Mouse (Mus musculus) heart, embryonic 16.5 days (tissue): ENCODE results near the gene Tnfrsf12a. TPM values are rescaled to one million over a fixed set of nuclear protein-coding genes. Genes with fewer than 3 reads are reported as not detected.

Experiments used
- ATAC-seq: fragments of 200-750 bp; cut with Nextera tagmentation; replicated peaks from 2 replicates; pipeline ENCODE4 v1.8.0; 2017; ENCODE audit warnings: moderate number of reproducible peaks; ENCODE audit not compliant: insufficient read depth, low FRiP score; ENCODE audit errors: extremely low read depth
- H3K27ac ChIP-seq: fragments of 300-500 bp; sonication (generic); 2 replicates; pipeline ENCODE4 v1.5.1; 2014; ENCODE audit warnings: mild to moderate bottlenecking, low read length, control low read depth, moderate library complexity
- H3K27me3 ChIP-seq: fragments of 300-500 bp; sonication (generic); 2 replicates; pipeline ENCODE4 v1.6.1; 2014; ENCODE audit warnings: low read length, mixed read lengths; ENCODE audit not compliant: control insufficient read depth, insufficient read depth
- H3K36me3 ChIP-seq: fragments of 300-500 bp; sonication (generic); 2 replicates; pipeline ENCODE4 v1.6.1; 2014; ENCODE audit not compliant: control insufficient read depth, insufficient read depth
- H3K4me1 ChIP-seq: fragments of 300-500 bp; sonication (generic); 2 replicates; pipeline ENCODE4 v1.6.1; 2014; ENCODE audit warnings: low read length, mixed read lengths; ENCODE audit not compliant: control insufficient read depth, insufficient read depth
- H3K4me2 ChIP-seq: fragments of 300-500 bp; sonication (generic); 2 replicates; pipeline ENCODE4 v1.6.1; 2014; ENCODE audit warnings: low read depth, mild to moderate bottlenecking, control low read depth, low read length
- H3K4me3 ChIP-seq: fragments of 300-500 bp; sonication (generic); 2 replicates; pipeline ENCODE4 v1.5.1; 2014; ENCODE audit warnings: mild to moderate bottlenecking, control low read depth, low read length
- H3K9ac ChIP-seq: fragments of 300-500 bp; sonication (generic); 2 replicates; pipeline ENCODE4 v1.6.1; 2014; ENCODE audit warnings: low read length, control low read depth
- H3K9me3 ChIP-seq: fragments of 300-500 bp; sonication (generic); replicated peaks from 2 replicates; pipeline ENCODE4 v1.6.1; 2016; ENCODE audit warnings: low read length; ENCODE audit not compliant: control insufficient read depth
- WGBS: fragments of 180-500 bp; shearing (Covaris S2); extraction: QIAGEN DNeasy Blood & Tissue Kit; methylation state at CpG from one replicate; pipeline ENCODE4 v1.1.7; 2014; 5-methylcytosine and 5-hydroxymethylcytosine counted together
- polyA plus RNA-seq: library from polyadenylated mRNA; unstranded; fragments of >200 nt; fragmentation: Nextera tagmentation; extraction: Ambion mirVana; gene quantifications from 2 replicates; pipeline ENCODE4 v1.2.1, GENCODE M21; 2015

Gene Tnfrsf12a
- polyA plus RNA-seq, 1 experiment from 2014 or later: 100 TPM

DNA sequence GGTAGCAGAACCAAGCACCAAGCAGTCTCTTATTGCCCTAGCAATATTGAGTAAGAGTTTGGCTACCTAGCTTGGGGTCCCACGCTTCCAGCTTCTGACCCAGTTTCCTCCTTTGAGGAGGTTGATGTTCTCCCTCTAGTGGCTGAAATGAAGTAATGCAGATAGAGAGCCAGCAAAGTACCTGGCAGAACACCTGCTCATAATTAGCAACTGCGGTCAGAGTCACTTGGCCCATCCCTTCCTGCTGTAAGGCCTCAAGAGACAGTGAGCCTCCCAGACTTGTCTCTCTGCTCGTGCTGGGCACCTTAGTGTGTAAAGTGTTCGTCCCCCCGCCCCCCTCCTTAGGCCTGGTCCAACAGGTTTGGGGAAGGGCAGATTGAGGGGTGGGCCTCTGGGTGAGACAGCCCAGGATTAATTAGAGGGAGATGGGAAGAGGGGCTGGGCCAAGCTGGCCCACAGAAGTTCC lies 12.7 kb downstream of the Tnfrsf12a start:
- H3K27me3 ChIP-seq: peaks cover 28% of the 10 kb centered on the region
- 25% methylated on average over 5 of the region's 5 CpGs for WGBS
- peaks cover 23% of the 10 kb centered on the region for H3K36me3 ChIP-seq
- no peak for ATAC-seq
- H3K27ac ChIP-seq: no peak overlapping the region
- H3K4me1 ChIP-seq: peaks cover 2% of the 10 kb centered on the region; the same call in 1 of the 2 replicates
- no peak overlapping the region for H3K9ac ChIP-seq
- H3K9me3 ChIP-seq: no peaks in the 10 kb centered on the region
- H3K4me2 ChIP-seq: no peak overlapping the region
- no peak overlapping the region for H3K4me3 ChIP-seq

DNA sequence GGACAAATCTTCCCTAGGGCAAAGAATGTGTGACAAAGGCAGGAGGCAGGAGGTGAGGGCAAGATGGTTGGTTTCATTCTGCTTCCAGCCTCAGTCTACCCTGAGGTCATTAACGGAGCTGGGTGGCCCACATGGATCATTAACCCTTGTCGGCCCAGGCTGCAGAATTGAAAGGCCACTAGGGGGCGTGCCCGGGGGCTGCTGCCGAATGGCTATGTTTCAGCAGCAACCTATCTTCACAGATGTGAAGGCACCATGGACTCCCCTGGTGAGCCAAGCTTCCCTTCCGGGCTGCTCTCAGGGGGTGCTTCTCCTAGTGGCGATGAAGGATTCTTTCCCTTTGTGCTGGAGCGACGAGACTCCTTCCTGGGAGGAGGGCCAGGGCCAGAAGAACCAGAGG lies 15.7 kb downstream of the Tnfrsf12a start:
- Histone ChIP-seq H3K27ac (no peak overlapping the region), H3K27me3 (peaks cover 32% of the 10 kb centered on the region), H3K9me3 (no peaks in the 10 kb centered on the region), H3K4me3 (no peak overlapping the region), H3K36me3 (0 out of 2 replicates have a peak, but pooled peaks cover 3% of the 10 kb centered on the region), H3K9ac (no peak overlapping the region), H3K4me2 (no peak overlapping the region), H3K4me1 (peaks cover 2% of the 10 kb centered on the region; the same call in 1 of the 2 replicates)
- 2% methylated on average over 9 of the region's 9 CpGs for WGBS
- no peak for ATAC-seq

- ATAC-seq: no peak
- H3K27ac ChIP-seq: no peak overlapping the region
- peaks cover 2% of the 10 kb centered on the region; the same call in 1 of the 2 replicates for H3K4me1 ChIP-seq
- WGBS: 5% methylated on average over 14 of the region's 14 CpGs
- peak overlapping the region; percentile 48 for H3K4me2 ChIP-seq
- H3K4me3 ChIP-seq: peak overlapping the region; percentile 19
- H3K27me3 ChIP-seq: peaks cover 32% of the 10 kb centered on the region
- no peaks in the 10 kb centered on the region for H3K36me3 ChIP-seq
- H3K9me3 ChIP-seq: no peaks in the 10 kb centered on the region
- H3K9ac ChIP-seq: peak overlapping the region; percentile 38; the same call in 1 of the 2 replicates
These were observed 16.4 kb downstream of the Tnfrsf12a start for GRCm38 (mm10) chr17:23660876-23661200.

- Histone ChIP-seq H3K36me3 (no peaks in the 10 kb centered on the region), H3K4me1 (peaks cover 2% of the 10 kb centered on the region; the same call in 1 of the 2 replicates), H3K9ac (peak within 1 kb of the TSS; percentile 38; the same call in 1 of the 2 replicates), H3K27ac (no peak within 1 kb of the TSS), H3K4me3 (peak within 1 kb of the TSS; percentile 19), H3K27me3 (peaks cover 32% of the 10 kb centered on the region), H3K4me2 (peak within 1 kb of the TSS; percentile 48), H3K9me3 (no peaks in the 10 kb centered on the region)
- WGBS: 5% methylated on average over 27 of the region's 27 CpGs
- ATAC-seq: no peak
These were observed 17.0 kb downstream of the Tnfrsf12a start, which contains the start of gene Bicdl2 for GRCm38 (mm10) chr17:23660117-23660875. Gene Bicdl2 (plus strand): TSS chr17:23660506.

DNA sequence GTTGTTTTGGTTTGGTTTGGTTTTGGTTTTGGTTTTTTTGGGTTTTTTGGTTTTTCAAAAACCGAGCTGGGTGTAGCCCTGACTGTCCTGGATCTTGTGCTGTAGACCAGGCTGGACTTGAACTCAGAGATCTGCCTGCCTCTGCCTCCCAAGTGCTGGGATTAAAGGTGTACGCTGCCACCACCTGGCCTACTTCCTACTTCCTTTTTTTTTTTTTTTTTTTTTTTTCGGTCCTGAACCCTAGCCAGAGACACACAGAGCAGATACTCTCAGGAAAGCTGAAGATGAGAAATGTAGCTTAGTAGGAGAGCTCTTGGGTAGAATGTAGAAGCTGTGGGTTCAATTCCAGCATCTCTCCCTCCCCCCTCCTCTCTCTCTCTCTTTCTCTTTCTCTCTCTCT lies 18.8 kb downstream of the Tnfrsf12a start:
- Histone ChIP-seq H3K4me1 (peaks cover 2% of the 10 kb centered on the region; the same call in 1 of the 2 replicates), H3K9me3 (no peaks in the 10 kb centered on the region), H3K9ac (no peak overlapping the region), H3K27ac (no peak overlapping the region), H3K27me3 (peaks cover 32% of the 10 kb centered on the region), H3K36me3 (no peaks in the 10 kb centered on the region), H3K4me2 (no peak overlapping the region), H3K4me3 (no peak overlapping the region)
- WGBS: 56% methylated on average over 3 of the region's 3 CpGs
- no peak for ATAC-seq

GRCm38 (mm10) chr17:23654410-23654809 lies 22.9 kb downstream of the Tnfrsf12a start:
- H3K27ac ChIP-seq: no peak overlapping the region
- H3K36me3 ChIP-seq: no peaks in the 10 kb centered on the region
- ATAC-seq: no peak
- no peak overlapping the region for H3K9ac ChIP-seq
- no peaks in the 10 kb centered on the region for H3K4me1 ChIP-seq
- peaks cover 3% of the 10 kb centered on the region for H3K27me3 ChIP-seq
- no peak overlapping the region for H3K4me2 ChIP-seq
- H3K4me3 ChIP-seq: no peak overlapping the region
- no peaks in the 10 kb centered on the region for H3K9me3 ChIP-seq
- 52% methylated on average over 2 of the region's 2 CpGs for whole genome bisulfite sequencing

GRCm38 (mm10) chr17:23654001-23654400 lies 23.3 kb downstream of the Tnfrsf12a start:
- ATAC-seq: no peak
- H3K4me3 ChIP-seq: no peak overlapping the region
- no peaks in the 10 kb centered on the region for H3K4me1 ChIP-seq
- 45% methylated on average over 6 of the region's 6 CpGs for WGBS
- no peaks in the 10 kb centered on the region for H3K36me3 ChIP-seq
- no peak overlapping the region for H3K27ac ChIP-seq
- H3K4me2 ChIP-seq: no peak overlapping the region
- H3K27me3 ChIP-seq: 0 out of 2 replicates have a peak, but pooled peaks cover 2% of the 10 kb centered on the region
- no peak overlapping the region for H3K9ac ChIP-seq
- H3K9me3 ChIP-seq: no peaks in the 10 kb centered on the region

GRCm38 (mm10) chr17:23653324-23653723 lies 23.9 kb downstream of the Tnfrsf12a start:
- no peak overlapping the region for H3K27ac ChIP-seq
- H3K9ac ChIP-seq: no peak overlapping the region
- H3K4me3 ChIP-seq: no peak overlapping the region
- 67% methylated on average over 1 of the region's 2 CpGs for WGBS
- no peaks in the 10 kb centered on the region for H3K9me3 ChIP-seq
- no peaks in the 10 kb centered on the region for H3K36me3 ChIP-seq
- H3K4me2 ChIP-seq: no peak overlapping the region
- H3K4me1 ChIP-seq: no peaks in the 10 kb centered on the region
- ATAC-seq: no peak
- 0 out of 2 replicates have a peak, but pooled peaks cover 2% of the 10 kb centered on the region for H3K27me3 ChIP-seq

- WGBS: 67% methylated on average over 6 of the region's 6 CpGs
- Histone ChIP-seq H3K4me2 (no peak overlapping the region), H3K9ac (no peak overlapping the region), H3K27me3 (no peaks in the 10 kb centered on the region), H3K4me3 (no peak overlapping the region), H3K27ac (no peak overlapping the region), H3K9me3 (no peaks in the 10 kb centered on the region), H3K36me3 (no peaks in the 10 kb centered on the region), H3K4me1 (no peaks in the 10 kb centered on the region)
- ATAC-seq: no peak
These were observed 25.9 kb downstream of the Tnfrsf12a start for GRCm38 (mm10) chr17:23651363-23651762.
